Comparison of ENCODE assay signal across 11 mouse cellular contexts in genomic region chr3:52018103-52018439, GRCm38 (mm10).
A peak's percentile ranks its signal among the peaks of the same experiment; 100 is the strongest.
DNase-seq lines count a peak whose midpoint lies in the region; ATAC-seq and TF ChIP-seq lines count a peak whose summit lies in the region.
"Had no signal": no experiment of that assay in that cellular context is flagged by ENCODE, and none has a peak within 500 bp of the region (broad histone marks: within the 10 kb centered on the region; RNA-seq: fewer than 3 reads in every experiment).

No protein-coding gene starts in this region.

- TF ChIP-seq POLR2A in cortical plate, adult 2 months (IDR thresholded peaks at IDR 0.05; ENCODE audit: extremely low read depth, insufficient read depth, low read length): no peak

- H3K4me1 ChIP-seq in intestine, embryonic 16.5 days (ENCODE audit: control insufficient read depth, insufficient read depth, low read length): peaks cover 6% of the 10 kb centered on the region
- 0 out of 2 replicates have a peak, but pooled peaks cover 5% of the 10 kb centered on the region for H3K4me1 ChIP-seq in intestine, embryonic 15.5 days (replicated peaks)
- H3K4me1 ChIP-seq in cortical plate, adult 2 months (ENCODE audit: control insufficient read depth, insufficient read depth, low read length): peaks cover 2% of the 10 kb centered on the region; the same call in 1 of the 2 replicates
- H3K4me1 ChIP-seq in liver, embryonic 12.5 days: 0 out of 2 replicates have a peak, but pooled peaks cover 8% of the 10 kb centered on the region

- ATAC-seq in frontal cortex, adult (ENCODE audit: low TSS enrichment): peak; percentile 36
- peak; percentile 17; the same call in 1 of the 2 replicates for ATAC-seq in intestine, embryonic 16.5 days
- no peak for ATAC-seq in intestine, embryonic 15.5 days
- ATAC-seq in liver, embryonic 12.5 days: no peak
- ATAC-seq: forebrain, embryonic 14.5 days had no signal

- H3K9ac ChIP-seq in intestine, embryonic 16.5 days (ENCODE audit: low read depth, low read length): no peak overlapping the region
- no peak overlapping the region for H3K9ac ChIP-seq in intestine, embryonic 15.5 days
- no peak overlapping the region for H3K9ac ChIP-seq in liver, embryonic 12.5 days

- no peaks in the 10 kb centered on the region for H3K36me3 ChIP-seq in intestine, embryonic 16.5 days (ENCODE audit: control insufficient read depth, insufficient read depth, low read length)
- H3K36me3 ChIP-seq in intestine, embryonic 15.5 days: no peaks in the 10 kb centered on the region
- no peaks in the 10 kb centered on the region for H3K36me3 ChIP-seq in liver, embryonic 12.5 days

- no peak for TF ChIP-seq CTCF in cortical plate, adult 2 months (IDR thresholded peaks at IDR 0.05; ENCODE audit: extremely low read depth, insufficient read depth, low read length)

- no peak overlapping the region for H3K4me2 ChIP-seq in intestine, embryonic 16.5 days (ENCODE audit: low read depth, low read length)
- no peak overlapping the region for H3K4me2 ChIP-seq in intestine, embryonic 15.5 days (replicated peaks)
- H3K4me2 ChIP-seq in liver, embryonic 12.5 days: peak overlapping the region; percentile 35

- 75% methylated on average over 5 of the region's 5 CpGs for WGBS in intestine, embryonic 16.5 days
- 83% methylated on average over 5 of the region's 5 CpGs for WGBS in intestine, embryonic 15.5 days
- 65% methylated on average over 5 of the region's 5 CpGs for WGBS in liver, embryonic 12.5 days (ENCODE audit: insufficient replicate concordance)

- H3K9me3 ChIP-seq in intestine, embryonic 16.5 days (ENCODE audit: control insufficient read depth, low read length): no peaks in the 10 kb centered on the region
- no peaks in the 10 kb centered on the region for H3K9me3 ChIP-seq in intestine, embryonic 15.5 days
- no peaks in the 10 kb centered on the region for H3K9me3 ChIP-seq in liver, embryonic 12.5 days (replicated peaks)

- no peak for DNase-seq in frontal cortex, postnatal 14 days (ENCODE audit: low spot score in 2 of 2)
- DNase-seq in kidney, postnatal 10 days: no peak
- DNase-seq in thymus, postnatal 10 days (ENCODE audit: low spot score in 2 of 2): no peak
- DNase-seq: right cerebral cortex, postnatal 25 days had no signal

- H3K27ac ChIP-seq in intestine, embryonic 16.5 days (ENCODE audit: low read length): no peak overlapping the region
- H3K27ac ChIP-seq in intestine, embryonic 15.5 days: no peak overlapping the region
- H3K27ac ChIP-seq in cortical plate, adult 2 months (ENCODE audit: insufficient read depth, low read length): no peak overlapping the region
- no peak overlapping the region for H3K27ac ChIP-seq in liver, embryonic 12.5 days
- H3K27ac ChIP-seq: stomach, postnatal 0 days had no signal

- no peaks in the 10 kb centered on the region for H3K27me3 ChIP-seq in intestine, embryonic 16.5 days (replicated peaks; ENCODE audit: control insufficient read depth, insufficient read depth, low read length)
- no peaks in the 10 kb centered on the region for H3K27me3 ChIP-seq in intestine, embryonic 15.5 days (replicated peaks)
- no peaks in the 10 kb centered on the region for H3K27me3 ChIP-seq in liver, embryonic 12.5 days (replicated peaks)

- no peak overlapping the region for H3K4me3 ChIP-seq in intestine, embryonic 16.5 days (ENCODE audit: low read length)
- H3K4me3 ChIP-seq in intestine, embryonic 15.5 days (replicated peaks): no peak overlapping the region
- peak overlapping the region; percentile 20 for H3K4me3 ChIP-seq in cortical plate, adult 2 months (ENCODE audit: insufficient read depth, low read length)
- H3K4me3 ChIP-seq in liver, embryonic 12.5 days: no peak overlapping the region

Comparison
In these comparisons a context has a peak if more than half of its experiments do, and no peak if none do; other contexts are left out.
1. ATAC-seq: peak in frontal cortex, adult (single experiment) and intestine, embryonic 16.5 days (single experiment); none in intestine, embryonic 15.5 days (single experiment) and liver, embryonic 12.5 days (single experiment).